ENCODE assay signal across 30 mouse cellular contexts in the genomic region with DNA sequence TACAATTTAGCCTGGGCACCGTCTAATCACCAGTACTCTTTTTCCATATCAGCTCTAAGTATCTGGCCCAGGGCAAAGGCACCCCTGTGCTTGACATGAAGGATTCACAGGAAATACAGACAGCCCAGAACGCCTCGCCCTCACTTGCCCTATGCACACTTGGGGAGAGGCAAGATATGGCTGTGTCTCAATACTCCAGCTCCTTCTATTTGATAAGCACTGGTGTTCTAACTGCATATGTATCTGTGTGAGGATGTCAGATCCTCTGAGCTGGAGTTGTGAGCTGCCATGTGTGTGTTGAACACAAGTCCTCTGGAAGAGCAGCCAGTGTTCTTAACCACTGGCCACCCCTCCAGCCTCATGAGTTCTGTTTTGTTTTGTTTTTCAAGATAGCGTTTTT. TPM values are rescaled to one million over a fixed set of nuclear protein-coding genes. Genes with fewer than 3 reads are reported as not detected.
A peak's percentile ranks its signal among the peaks of the same experiment; 100 is the strongest.
DNase-seq lines count a peak whose midpoint lies in the region; ATAC-seq and TF ChIP-seq lines count a peak whose summit lies in the region.
"Had no signal": no experiment of that assay in that cellular context is flagged by ENCODE, and none has a peak within 500 bp of the region (broad histone marks: within the 10 kb centered on the region; RNA-seq: fewer than 3 reads in every experiment).

No protein-coding gene starts in this region.

- no peak overlapping the region for H3K27ac ChIP-seq in liver, embryonic 12.5 days
- no peak overlapping the region for H3K27ac ChIP-seq in liver, postnatal 0 days (ENCODE audit: low read depth)
- H3K27ac ChIP-seq: embryonic facial prominence, embryonic 13.5 days; embryonic facial prominence, embryonic 15.5 days; forebrain, embryonic 10.5 days; forebrain, embryonic 12.5 days had no signal

- H3K36me3 ChIP-seq in liver, embryonic 12.5 days = peaks cover 67% of the 10 kb centered on the region
- peaks cover 46% of the 10 kb centered on the region for H3K36me3 ChIP-seq in liver, postnatal 0 days (replicated peaks; ENCODE audit: insufficient read depth, low read length)

- H3K4me1 ChIP-seq in liver, embryonic 12.5 days = peaks cover 27% of the 10 kb centered on the region
- H3K4me1 ChIP-seq in liver, postnatal 0 days (ENCODE audit: insufficient read depth) = 0 out of 2 replicates have a peak, but pooled peaks cover 1% of the 10 kb centered on the region
- H3K4me1 ChIP-seq: embryonic facial prominence, embryonic 13.5 days; embryonic facial prominence, embryonic 15.5 days; forebrain, embryonic 10.5 days; forebrain, embryonic 12.5 days had no signal

- DNase-seq in liver, postnatal 0 days = no peak
- no peak for DNase-seq in spleen, adult 12 weeks (ENCODE audit: low spot score)
- DNase-seq in adrenal gland, postnatal 25 days = no peak
- DNase-seq: adrenal gland, adult 8-10 months; adrenal gland, postnatal 14 days; cerebellum, adult 11 months; cerebellum, adult 18-20 months; cerebellum, adult 8-10 months; cerebellum, adult 9-11 months; cerebellum, postnatal 14 days; cerebellum, postnatal 36 days; embryo, embryonic 11 days had no signal

- H3K9me3 ChIP-seq in liver, embryonic 12.5 days (replicated peaks) = no peaks in the 10 kb centered on the region
- no peaks in the 10 kb centered on the region for H3K9me3 ChIP-seq in liver, postnatal 0 days (ENCODE audit: low read length)
- H3K9me3 ChIP-seq: embryonic facial prominence, embryonic 13.5 days; embryonic facial prominence, embryonic 15.5 days; forebrain, embryonic 10.5 days; forebrain, embryonic 12.5 days had no signal

- TF ChIP-seq CTCF in liver, postnatal 0 days (IDR thresholded peaks at IDR 0.05; ENCODE audit: low read depth) = no peak

- H3K4me3 ChIP-seq in liver, embryonic 12.5 days = no peak overlapping the region
- no peak overlapping the region for H3K4me3 ChIP-seq in liver, postnatal 0 days (ENCODE audit: low read depth, low read length)
- H3K4me3 ChIP-seq: embryonic facial prominence, embryonic 13.5 days; embryonic facial prominence, embryonic 15.5 days; erythroblast, embryonic 14.5 days; forebrain, embryonic 10.5 days; forebrain, embryonic 12.5 days had no signal

- WGBS in liver, embryonic 12.5 days (ENCODE audit: insufficient replicate concordance) = 52% methylated on average over 4 of the region's 4 CpGs
- 77% methylated on average over 4 of the region's 4 CpGs for WGBS in liver, postnatal 0 days (ENCODE audit: insufficient replicate concordance)

- H3K9ac ChIP-seq in liver, embryonic 12.5 days = no peak overlapping the region
- H3K9ac ChIP-seq in liver, postnatal 0 days (replicated peaks) = no peak overlapping the region
- H3K9ac ChIP-seq: embryonic facial prominence, embryonic 13.5 days; embryonic facial prominence, embryonic 15.5 days; forebrain, embryonic 12.5 days had no signal

- no peak overlapping the region for H3K4me2 ChIP-seq in liver, embryonic 12.5 days
- H3K4me2 ChIP-seq in liver, postnatal 0 days (ENCODE audit: low read depth, low read length) = no peak overlapping the region
- H3K4me2 ChIP-seq: embryonic facial prominence, embryonic 13.5 days; embryonic facial prominence, embryonic 15.5 days; forebrain, embryonic 12.5 days had no signal

- ATAC-seq in liver, embryonic 12.5 days = peak; percentile 42; the same call in 1 of the 2 replicates
- no peak for ATAC-seq in liver, postnatal 0 days
- ATAC-seq in megakaryocyte progenitor cell, adult 5-6 weeks (replicated peaks; ENCODE audit: poor library complexity) = peak; percentile 58
- ATAC-seq: activated CD4-positive, CD25-positive, alpha-beta regulatory T cell, adult 4 months; forebrain, embryonic 14.5 days; forebrain, embryonic 16.5 days; Patski had no signal

- H3K27me3 ChIP-seq in liver, embryonic 12.5 days (replicated peaks) = no peaks in the 10 kb centered on the region
- H3K27me3 ChIP-seq in liver, postnatal 0 days (ENCODE audit: insufficient read depth, low read length) = no peaks in the 10 kb centered on the region
- H3K27me3 ChIP-seq: embryonic facial prominence, embryonic 13.5 days; embryonic facial prominence, embryonic 15.5 days; forebrain, embryonic 12.5 days; Patski had no signal

- no peak for TF ChIP-seq EP300 in liver, postnatal 0 days (IDR thresholded peaks at IDR 0.05; ENCODE audit: low read depth)

RNA-seq across cellular contexts. Expression of a gene that starts 16.9 kb away (rescaled TPM):
- not detected in 2 replicates for polyA plus RNA-seq in liver, embryonic 12.5 days (2016; fragmentation: Nextera tagmentation; extraction: Ambion mirVana)
- not detected in 2 replicates for polyA plus RNA-seq in liver, postnatal 0 days (2015; fragmentation: Nextera tagmentation; extraction: Ambion mirVana)
- not detected in 2 replicates for total RNA-seq in megakaryocyte progenitor cell, adult 5-6 weeks (2015)
- not detected in 2 replicates for total RNA-seq in megakaryocyte progenitor cell, adult 5-6 weeks (2017)
- not detected in 2 replicates for total RNA-seq in adrenal gland, postnatal 25 days (2021)
- total RNA-seq: adrenal gland, adult 18-20 months; adrenal gland, adult 8-10 months; adrenal gland, postnatal 14 days; adrenal gland, postnatal 4 days; common myeloid progenitor, adult 5-6 weeks; ES-E14 had no signal
- polyA plus RNA-seq: activated CD4-positive, CD25-positive, alpha-beta regulatory T cell, adult 4 months; brain, embryonic 14.5 days; C2C12; embryonic facial prominence, embryonic 11.5 days; embryonic facial prominence, embryonic 13.5 days; embryonic facial prominence, embryonic 15.5 days; erythroblast, embryonic 14.5 days; forebrain, embryonic 10.5 days; forebrain, embryonic 12.5 days; forebrain, embryonic 14.5 days; forebrain, embryonic 16.5 days; Patski had no signal

RNA-seq across cellular contexts. Expression of a gene that starts 33.0 kb away (rescaled TPM):
- polyA plus RNA-seq in liver, embryonic 12.5 days (2016; fragmentation: Nextera tagmentation; extraction: Ambion mirVana) = 0.81 TPM in 2 replicates
- polyA plus RNA-seq in liver, postnatal 0 days (2015; fragmentation: Nextera tagmentation; extraction: Ambion mirVana) = 0.28 TPM in 1 of 2 replicates, not detected in the other
- not detected in 2 replicates for total RNA-seq in megakaryocyte progenitor cell, adult 5-6 weeks (2015)
- total RNA-seq in megakaryocyte progenitor cell, adult 5-6 weeks (2017) = not detected in 2 replicates
- total RNA-seq in adrenal gland, postnatal 25 days (2021) = not detected in 2 replicates
- total RNA-seq: adrenal gland, adult 18-20 months; adrenal gland, adult 8-10 months; adrenal gland, postnatal 14 days; adrenal gland, postnatal 4 days; ES-E14 had no signal
- polyA plus RNA-seq: brain, embryonic 14.5 days; C2C12; erythroblast, embryonic 14.5 days had no signal

RNA-seq across cellular contexts. Expression of a gene that starts 55.7 kb away (rescaled TPM):
- 25.6 TPM in 2 replicates for polyA plus RNA-seq in liver, embryonic 12.5 days (2016; fragmentation: Nextera tagmentation; extraction: Ambion mirVana)
- polyA plus RNA-seq in liver, postnatal 0 days (2015; fragmentation: Nextera tagmentation; extraction: Ambion mirVana) = 9.7 and 11.1 TPM in 2 replicates
- 49.3 and 57.7 TPM in 2 replicates for total RNA-seq in megakaryocyte progenitor cell, adult 5-6 weeks (2015)
- 66.5 and 79.1 TPM in 2 replicates for total RNA-seq in megakaryocyte progenitor cell, adult 5-6 weeks (2017)
- 19.7 and 22.0 TPM in 2 replicates for total RNA-seq in adrenal gland, postnatal 25 days (2021)
